Mouse (Mus musculus): Measurements from ENCODE around the gene Sync.

The Sync gene

DNA sequence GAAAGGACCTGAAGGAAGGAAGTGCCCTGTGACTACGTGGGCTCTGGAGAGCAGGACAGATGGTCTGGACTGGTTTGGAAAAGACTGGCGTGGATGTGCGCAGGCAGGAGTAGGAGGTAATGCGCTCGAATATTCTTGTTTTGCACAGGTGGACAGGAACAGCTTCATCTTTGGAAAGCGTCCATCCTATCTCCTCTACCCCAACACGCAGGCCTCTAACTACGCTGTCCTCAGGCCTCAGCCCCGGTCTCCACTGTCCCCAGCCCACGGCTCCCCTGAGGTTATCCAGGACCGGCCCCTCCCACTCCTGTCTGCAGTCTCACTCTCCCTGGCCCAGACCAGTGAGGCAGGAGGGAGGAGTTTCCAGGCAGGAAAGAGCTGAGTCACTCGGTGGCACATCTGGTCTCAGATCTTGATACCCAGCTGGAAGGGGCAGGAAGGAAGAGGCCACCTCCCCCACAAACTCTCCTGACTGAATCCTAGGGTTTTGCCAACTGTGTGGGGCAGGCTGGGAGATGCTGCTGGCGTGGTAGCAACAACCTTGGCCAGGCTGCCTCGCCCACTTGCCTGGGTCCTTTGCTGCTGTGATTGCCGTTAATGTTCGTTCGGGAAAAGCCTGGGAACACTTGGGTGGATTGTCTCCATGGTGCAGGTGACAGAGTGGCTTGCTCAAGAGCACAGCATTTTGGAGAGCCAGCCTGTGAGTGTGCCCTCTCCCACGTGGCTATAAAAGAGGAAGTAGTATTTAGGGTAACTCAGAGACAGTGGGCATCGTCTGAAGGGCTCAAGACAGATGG lies 24.0 kb upstream of the Sync start:
- no peak for DNase-seq

DNA sequence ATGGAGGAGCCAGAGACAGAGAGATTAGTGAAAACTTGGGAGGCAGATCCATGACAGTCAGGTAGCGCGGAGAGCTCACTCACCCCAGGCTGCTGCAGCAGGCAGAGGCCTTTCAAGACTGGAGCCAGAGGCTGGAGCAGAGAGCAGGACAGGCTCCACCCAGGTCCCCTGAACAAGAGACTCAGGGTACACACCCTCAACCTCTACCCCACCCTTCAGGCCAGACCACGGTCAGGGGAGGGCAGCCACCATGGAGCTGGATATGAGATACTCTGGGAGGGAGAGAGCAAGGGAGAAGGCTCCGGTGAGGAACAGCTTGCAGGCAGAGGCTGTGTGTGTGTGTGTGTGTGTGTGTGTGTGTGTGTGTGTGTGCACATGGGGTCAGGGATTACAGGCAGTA lies 21.2 kb upstream of the Sync start:
- no peak for DNase-seq

DNA sequence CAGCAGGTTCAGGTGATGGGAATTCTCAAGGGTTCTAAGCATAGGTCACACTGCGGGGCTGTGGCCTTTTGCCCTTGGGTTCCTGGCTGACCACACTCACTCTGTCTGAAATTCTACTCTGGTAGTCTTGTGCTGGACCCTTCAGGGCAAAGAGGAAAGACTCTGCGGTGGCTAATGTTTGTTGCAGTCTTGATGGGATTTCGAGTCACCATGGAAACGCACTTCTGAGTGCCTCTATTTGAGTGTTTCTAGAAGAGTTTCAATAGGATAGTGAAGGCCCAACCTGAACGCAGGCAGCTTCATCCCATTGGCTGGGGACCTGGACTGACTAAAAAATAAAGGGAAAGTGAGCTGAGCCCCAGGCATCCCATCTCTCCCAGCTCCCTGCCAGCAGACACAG lies 20.6 kb upstream of the Sync start:
- no peak for DNase-seq

DNA sequence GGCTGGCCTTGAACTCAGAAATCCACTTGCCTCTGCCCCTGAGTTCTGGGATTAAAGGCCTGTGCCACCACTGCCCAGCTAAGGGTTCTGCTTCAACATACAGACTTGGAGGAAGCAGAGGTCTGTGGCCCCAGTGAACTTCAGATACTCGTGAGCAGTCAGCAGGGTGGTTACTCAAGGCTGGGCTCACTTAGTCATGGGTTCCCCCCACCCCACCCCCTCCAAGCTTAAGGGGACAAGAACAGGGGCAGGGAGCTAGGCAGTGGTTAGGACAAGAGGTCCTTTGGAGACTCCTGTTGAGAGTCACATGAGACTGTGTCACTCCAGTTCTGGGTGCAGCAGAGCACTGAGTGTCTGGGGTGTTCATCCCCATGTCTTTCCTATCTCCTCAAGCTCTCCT lies 18.7 kb upstream of the Sync start:
- no peak for DNase-seq

DNA sequence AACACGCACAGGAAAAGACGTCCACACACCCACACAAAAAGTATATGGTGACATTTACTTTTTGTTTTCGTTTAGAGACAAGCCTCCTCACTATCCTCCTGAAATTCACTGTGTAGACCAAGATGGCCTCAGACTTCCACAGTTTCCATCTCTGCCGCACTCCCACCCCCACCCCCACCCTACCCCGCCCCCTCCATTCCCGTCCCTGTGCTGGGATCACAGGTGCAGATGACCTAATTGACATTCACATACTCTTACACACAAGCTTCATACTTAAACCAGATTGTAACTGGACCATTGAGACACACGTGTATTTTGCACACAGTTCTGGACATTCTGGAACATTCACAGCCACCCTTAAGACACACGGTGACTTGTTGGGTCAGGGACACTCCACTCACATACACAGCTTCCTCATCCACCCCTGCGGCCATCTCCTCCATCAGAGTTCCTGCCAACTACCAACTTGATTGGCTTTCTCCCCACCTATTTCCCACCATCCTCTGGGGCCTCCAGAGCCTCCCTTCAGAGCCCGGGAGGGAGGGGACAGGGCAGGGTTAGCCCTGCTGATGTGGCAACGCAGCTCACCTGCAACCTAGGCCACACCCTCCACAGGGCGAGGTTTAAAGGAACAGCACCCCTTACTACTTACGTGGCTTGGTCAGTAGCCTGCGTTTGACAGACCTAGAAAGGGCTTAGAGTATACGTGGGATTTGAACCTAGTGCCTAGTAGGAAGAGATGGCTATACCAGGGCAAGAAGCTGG lies 15.2 kb upstream of the Sync start:
- DNase-seq = no peak

DNA sequence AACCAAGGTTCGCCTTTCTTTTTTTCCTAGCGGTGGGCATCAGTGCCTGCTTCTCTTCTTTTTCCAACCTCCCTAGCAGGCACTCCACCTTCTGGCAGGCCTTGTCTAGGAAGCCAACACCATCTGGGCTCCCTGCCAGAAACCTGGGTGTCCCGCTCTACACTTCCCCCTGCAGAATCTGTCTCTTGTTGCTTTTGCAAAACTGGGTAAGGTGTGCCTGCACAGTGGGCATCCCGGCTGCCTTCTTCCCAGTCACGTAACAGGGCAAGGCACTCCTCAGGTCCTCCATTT lies 14.7 kb upstream of the Sync start:
- DNase-seq = peak; percentile 40

DNA sequence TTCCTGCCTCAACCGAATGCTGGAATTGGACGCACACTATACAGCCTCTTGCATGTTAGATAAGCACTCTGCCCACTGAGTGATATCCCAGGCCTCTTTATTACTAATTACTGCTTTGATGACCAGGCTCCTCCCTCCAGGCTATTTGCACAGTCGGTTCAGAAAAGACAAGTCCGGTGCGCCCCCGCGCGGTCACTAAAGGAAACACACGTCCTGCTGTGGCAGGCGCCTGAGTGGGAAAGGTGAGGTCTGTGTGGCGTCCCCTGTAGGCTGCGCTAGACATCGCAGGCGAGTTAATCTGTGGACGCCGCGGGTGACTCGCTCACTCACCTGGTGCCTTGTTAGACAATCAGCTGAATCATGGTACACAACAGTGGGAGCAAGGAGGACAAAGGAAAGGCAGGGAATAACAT lies 11.0 kb upstream of the Sync start:
- peak; percentile 95 for DNase-seq

DNA sequence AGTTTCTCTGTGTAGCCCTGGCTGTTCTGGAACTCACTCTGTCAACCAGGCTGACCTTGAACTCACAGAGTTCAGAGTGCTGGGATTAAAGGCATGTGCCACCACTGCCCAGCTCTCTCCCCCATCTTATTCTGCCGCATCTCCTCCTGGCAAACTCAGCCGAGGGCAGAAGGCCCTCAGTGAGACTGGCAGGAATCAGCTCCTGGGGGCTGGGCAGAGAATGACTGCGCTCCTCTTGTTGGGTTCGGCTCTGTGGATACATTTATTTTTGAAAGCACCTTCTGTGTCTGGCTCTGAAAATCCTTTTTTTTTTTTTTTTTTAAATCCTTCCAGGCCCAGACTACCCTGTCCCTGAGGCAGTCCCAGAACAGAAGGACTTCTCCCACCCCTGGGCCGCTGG lies 4.6 kb upstream of the Sync start:
- no peak for DNase-seq

DNA sequence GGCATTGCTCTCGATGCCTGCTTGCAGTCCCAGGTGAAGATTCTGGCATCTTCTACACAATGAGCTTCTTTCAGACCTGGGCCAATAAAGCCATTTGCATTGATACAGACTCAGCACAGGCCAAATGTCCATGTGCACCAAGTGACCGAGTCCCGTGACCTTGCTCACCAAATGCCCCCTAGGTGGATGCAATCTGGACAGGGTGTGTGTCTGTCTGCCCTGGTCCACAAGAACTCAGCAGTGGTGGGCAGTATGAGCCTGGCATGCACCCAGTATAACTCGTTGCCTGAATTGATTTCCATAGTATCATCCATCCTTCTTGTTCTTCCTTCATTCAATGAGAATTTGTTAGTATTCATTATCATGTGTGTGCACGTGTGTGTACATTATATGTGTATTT lies 4.2 kb upstream of the Sync start:
- no peak for DNase-seq

DNA sequence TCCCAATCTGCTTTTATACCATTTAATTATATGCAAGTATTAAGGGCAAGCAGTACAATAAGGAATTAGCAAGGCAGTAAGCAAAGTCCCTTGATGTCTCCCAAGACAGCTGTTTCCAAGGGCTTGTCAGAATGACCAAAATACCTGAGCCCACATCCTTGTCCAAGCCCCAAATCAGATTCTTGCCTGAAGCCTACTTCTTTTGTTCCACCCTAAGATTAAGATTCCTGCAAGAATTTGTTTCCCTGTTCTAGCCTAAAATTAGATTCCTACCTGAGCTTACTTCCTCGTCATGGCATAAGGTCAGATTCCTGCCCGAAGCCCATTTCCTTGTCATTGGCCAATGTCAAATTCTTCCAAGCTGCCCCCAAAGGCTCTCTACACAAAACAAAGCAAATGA lies 2.7 kb upstream of the Sync start:
- no peak for DNase-seq

DNA sequence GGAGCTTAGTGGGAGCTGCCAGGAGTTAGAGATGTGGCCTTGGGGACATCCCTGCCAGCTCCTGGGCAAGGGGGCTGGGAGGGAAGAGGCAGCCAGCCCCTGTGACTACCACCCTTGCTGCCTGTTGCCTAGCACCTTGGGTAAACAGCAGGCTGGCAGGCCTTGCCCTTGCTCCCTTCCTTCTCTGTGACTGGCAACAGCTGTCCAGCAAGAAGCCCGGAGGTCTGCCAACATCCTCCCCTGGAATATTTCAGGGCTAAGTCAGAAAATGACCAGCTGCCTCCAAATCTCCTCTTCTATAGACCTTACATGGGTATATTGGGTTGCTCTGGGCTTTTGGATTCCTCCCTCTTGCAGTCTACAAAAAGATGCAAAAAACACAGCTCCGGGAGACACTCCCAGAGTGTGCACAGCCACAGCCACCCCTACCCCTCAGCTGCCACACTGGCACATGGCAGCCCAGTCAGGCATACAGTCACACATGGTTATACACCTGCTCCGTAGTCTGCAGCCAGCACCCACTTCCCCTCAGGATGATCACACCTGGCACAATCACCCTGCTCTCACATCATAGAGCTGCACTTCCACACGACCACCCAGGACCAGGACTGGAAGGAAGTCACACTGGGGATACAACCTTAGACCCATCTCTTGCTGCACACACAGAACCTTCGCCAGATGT lies 1.3 kb upstream of the Sync start:
- DNase-seq = no peak

DNA sequence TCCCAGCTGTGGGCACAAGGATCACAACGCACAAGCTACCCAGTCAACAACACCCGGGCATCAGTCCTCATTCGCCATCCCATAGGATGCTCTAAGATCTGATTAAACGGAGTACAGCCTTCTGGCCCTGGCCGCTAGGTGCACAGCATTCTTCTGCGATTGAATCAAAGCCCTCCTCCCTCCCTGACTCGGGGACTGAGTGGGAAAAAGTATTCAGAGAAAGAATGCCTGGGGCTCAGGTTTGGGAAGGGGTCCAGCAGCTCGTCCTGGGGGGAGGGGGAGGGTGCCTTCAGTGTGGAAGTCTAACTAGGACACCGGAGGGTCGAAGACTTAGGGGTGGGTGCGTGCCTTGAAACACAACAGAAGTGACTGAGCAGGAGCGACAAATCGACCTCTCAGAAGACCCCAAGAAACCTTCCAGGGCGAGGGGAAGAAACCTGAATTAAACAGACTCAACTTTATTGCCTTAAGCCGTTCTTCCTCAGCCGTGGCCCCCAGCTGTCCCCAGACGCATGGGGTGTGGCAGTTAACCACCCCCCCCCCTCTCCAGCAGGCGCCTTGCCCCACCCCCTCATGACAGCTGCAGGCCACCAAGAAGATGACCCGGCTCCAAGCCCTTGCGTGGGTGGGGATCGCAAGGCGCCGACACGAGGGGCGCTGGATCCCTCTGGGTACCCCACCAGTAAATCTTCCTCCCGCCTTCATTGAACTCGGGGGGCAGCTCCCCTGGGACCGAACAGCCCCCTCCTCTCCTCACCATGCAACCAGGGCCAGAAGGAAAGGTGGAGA lies 540 bp upstream of the Sync start:
- DNase-seq = no peak

DNA sequence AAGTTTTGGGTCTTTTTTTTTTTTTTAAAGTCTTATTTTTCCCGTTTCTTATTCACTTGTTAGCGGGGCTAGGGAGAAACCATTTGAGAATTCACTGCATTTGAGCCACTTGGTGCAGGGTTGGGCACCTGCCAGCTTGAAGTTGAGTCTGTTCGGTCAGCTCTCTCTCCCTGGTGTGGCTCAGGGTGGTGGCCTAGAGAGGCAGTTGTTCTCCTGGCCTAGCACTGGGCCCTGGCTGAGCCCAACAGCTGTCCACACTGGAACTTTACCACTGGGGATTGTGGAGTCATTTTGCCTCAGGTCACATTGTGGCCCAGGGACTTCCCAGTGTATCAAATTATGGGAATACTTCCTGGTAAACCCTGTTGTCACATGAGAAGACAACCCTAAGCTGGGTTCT lies 650 bp downstream of the Sync start:
- no peak for DNase-seq

DNA sequence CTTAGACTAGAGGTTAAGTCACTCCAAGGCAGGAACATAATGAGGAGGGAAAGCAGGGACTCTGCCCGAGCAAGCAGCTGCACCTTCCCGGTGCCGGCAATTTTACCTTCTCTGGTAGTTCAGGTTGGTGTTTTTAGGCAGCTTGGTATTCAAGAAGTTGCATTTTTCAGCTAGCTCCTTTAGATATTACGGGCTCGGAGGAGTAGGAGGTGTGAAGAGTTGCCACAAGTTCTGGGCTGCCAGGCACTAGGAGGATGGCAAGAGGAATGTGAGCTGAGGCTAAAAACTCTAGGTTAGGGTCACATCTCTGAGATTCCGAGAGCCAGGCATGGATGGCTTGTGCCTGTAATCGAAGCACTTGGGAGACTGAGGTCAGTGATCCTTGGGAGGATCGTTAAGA lies 2.3 kb downstream of the Sync start:
- no peak for DNase-seq

DNA sequence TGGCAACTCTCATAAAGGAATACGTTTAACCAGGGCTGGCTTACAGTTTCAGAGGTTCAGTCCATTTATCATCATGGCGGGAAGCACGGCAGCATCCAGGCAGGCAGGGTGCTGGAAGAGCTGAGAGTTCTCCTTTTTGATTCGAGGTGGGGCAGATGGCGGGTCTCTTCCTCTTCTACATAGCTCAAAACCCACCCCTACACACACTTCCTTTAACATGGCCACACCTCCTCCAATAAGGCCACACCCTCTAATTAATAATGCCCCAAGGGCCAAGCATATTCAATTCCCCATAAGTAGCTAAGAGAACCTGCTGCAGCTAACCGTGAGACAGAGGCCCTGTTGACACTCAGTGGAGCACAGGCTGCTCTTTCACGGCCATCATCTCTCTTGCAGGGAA lies 5.4 kb downstream of the Sync start:
- DNase-seq = no peak

DNA sequence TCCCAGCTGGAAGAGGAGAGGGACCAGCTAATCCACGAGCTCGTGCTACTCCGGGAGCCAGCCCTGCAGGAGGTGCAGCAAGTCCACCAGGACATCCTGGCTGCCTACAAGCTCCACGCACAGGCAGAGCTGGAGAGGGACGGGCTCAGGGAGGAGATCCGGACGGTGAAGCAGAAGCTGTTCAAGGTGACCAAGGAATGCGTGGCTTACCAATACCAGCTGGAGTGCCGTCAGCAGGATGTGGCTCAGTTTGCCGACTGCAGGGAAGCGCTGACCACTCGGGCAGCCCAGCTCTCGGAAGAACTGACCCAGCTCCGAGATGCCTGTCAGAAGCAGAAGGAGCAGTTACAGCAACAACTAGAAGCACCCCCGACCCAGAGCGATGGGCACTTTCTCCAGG lies 6.3 kb downstream of the Sync start:
- no peak for DNase-seq

DNA sequence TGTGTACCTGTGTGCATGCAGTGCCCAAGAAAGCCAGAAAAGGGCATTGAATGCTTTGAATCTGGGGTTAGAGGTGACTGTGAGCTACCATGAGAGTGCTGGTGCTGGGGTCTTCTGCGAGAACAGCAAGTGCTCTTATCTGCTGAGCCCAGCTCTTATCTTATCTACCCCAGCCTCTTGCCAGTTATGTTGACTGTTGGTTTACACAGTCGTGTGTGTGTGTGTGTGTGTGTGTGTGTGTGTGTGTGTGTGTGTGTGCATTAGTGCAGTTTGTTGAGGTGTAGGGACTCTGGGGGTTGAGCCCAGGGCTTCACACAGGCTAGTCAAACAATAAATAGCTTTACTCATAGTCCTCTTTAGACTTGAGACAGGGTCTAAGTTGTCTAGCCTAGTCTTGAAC lies 7.8 kb downstream of the Sync start:
- DNase-seq = no peak

DNA sequence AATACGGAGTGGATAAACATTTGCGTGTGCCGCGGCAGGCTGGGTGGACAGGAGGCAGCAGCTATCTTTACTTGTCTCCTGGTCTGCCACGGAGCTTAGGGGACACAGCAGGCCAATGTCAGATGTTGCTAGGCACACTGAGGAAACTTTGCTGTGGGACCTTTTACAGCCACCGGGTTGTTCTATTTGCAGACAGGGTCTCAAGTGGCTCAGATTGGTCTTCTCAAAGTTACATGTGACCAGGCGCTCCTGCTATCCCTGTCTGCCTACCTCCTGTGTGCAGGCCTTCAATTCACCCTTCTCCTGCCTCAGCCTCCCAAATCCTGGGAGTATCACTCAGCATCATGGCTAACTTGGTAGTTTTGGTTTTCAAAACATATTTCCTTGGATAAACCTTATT lies 8.6 kb downstream of the Sync start:
- DNase-seq = no peak

DNA sequence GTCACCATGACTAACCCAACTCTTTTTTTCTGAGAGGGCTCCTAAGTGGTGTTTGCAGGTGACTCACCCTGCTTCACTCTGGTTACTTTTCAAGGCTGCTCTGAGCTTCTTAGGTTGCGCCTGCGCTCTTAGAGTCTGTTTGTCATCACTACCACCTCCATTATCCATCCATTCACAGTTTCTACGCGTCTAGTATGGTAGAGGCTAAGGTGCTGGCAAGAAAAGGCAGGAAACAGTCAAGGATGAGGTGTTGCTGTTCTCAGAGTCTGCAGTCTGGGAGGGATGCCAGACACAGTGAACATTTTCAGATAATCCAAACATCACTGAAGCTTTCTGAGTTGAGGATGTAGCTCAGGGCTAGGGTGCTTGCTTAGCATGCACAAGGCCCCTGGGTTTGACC lies 10.3 kb downstream of the Sync start:
- DNase-seq = no peak

DNA sequence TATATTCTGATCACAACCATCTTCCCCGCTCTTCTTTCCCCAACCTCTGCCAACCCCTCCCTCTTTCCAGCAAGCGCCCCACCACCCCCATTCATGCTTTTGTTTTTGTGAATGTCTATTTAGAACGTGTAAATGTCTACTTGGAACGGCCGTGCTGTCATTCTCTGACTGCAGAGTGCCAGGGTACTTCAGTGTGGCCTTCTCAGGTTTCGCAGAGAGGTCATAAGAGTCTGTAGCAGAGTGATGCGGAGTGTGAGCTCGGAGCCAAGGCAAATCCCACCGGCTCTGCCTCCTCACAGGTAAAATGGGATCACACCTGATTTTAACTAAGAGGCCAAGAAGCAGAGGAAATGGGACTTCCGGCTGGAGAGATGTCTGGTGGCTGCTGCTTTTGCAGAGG lies 11.7 kb downstream of the Sync start:
- no peak for DNase-seq

DNA sequence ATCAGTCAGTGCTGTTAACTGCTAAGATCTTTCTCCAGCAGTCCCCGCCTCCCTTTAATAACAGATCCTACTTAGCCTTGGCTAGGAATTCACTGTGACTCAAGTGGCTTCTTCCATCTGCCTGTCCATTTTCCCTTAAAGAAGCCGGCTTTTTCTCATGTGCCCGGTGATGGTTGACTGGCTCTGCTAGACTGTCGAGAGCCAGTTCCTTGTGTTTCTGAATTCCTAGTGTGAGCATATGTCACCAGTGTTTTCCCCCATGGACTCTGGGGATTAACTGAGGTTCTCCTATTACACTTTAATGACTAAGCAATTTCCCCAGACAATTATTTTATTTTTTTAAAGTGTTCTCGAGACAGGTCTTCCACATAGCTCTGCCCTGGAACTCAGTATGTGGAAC lies 16.0 kb downstream of the Sync start:
- DNase-seq = no peak

DNA sequence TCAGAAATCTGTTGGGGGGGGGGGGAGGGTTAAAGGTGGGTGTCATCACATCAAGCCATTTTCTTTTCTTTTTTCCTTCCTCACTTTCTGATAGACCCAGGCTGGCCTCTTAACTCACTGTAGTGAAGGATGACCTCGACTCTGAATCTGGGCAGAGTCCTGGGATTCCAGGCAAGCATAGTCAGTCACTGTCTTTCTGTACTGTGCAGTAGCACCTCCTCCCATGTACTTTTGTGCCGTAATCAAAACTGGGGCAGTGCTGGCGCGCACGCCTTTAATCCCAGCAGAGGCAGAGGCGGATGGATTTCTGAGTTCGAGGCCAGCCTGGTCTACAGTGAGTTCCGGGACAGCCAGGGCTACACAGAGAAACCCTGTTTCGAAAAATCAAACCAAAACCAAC lies 16.4 kb downstream of the Sync start:
- no peak for DNase-seq

DNA sequence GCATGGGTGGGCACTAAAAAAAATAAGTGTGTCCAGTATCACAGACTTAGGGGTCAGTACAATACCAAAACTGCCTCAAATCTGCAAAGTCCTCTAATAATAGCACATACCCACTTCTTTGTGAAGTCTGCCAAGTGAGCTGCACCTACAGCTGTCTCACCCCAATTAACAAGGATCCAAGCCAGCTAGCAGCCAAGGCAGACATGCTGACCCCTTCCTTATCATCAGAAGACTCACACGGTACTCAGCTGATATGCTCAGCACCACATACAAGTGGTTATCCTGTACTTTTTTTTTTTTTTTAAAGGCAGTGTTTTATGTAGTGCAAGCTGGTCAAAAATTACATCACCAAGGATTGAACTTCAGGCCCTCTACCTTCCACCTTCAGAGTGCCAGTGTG lies 16.9 kb downstream of the Sync start:
- DNase-seq = no peak

DNA sequence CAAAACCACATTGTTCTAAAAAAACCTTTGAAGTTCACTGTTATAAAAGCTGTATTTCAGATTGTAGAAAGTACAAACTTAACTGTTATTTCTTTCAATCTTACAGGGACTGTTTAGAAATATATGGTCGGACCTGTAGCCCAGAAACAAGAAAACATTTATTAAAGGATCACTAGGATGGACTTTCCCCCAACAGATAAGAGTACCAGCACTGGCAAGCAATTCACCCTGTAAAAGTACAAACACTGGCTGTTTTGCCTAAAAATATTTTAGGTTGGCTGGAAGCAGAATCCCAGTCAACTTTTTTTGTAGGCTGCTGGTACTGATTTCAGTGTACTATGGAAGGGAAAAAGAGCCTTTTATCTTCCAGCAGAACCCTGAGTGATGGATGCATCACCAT lies 20.5 kb downstream of the Sync start:
- no peak for DNase-seq

Data from right cerebral cortex, postnatal 4 days (tissue).